Mouse (Mus musculus): ENCODE measurements around the gene Mllt3. TPM values are rescaled to one million over a fixed set of nuclear protein-coding genes. Genes with fewer than 3 reads are reported as not detected.
A peak's percentile ranks its signal among the peaks of the same experiment; 100 is the strongest.

Mllt3 gene
- polyA plus RNA-seq, 1 experiment from 2014 or later = 130 TPM

DNA sequence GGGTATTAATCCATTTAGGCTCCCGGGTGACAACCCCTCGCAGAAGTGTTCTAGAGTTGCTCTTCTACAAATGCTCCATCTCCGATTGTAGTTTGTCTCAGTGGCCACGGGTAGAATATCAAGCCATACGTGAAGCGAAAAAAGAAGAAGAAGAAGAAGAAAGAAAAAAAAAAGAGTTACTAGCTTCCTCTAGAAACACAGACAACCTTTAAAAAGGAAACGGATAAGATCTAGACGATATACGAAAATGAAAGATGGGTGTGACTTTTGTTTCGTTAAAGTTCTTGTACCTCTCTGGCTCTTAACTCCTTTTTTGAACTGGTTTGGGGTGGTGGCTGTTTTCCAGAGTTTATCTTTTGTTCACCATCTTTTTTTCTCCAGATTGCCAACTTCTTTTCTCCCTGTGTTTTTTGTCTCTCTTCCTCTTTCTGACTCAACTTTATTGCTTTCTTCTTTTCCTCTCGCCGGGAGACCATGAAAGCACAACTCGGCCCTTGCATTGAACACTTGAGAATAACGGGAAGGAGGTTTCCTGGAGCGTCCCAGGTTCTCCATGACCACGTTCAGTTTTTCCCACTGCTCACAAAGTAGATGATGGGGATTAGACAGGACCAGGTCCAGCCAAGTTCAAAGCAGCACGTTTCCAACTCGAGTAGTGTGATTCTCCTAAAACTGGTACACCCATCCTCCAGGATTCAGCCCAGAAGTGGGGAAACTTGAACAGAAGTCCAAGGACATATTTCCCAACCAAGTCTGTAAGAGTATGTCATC lies 1.4 kb upstream of the Mllt3 start:
- H3K4me3 ChIP-seq (replicated peaks; ENCODE audit: low read length) = peak overlapping the region; percentile 95
- no peak overlapping the region for H3K9ac ChIP-seq (replicated peaks; ENCODE audit: low read depth, low read length)
- peak overlapping the region; percentile 87 for H3K4me2 ChIP-seq (ENCODE audit: low read length)
- H3K9me3 ChIP-seq (ENCODE audit: control insufficient read depth, low read length) = no peaks in the 10 kb centered on the region
- H3K27ac ChIP-seq (ENCODE audit: low read length) = no peak overlapping the region
- no peaks in the 10 kb centered on the region; the same call in 1 of the 2 replicates for H3K27me3 ChIP-seq (replicated peaks; ENCODE audit: control insufficient read depth, insufficient read depth, low read length)
- H3K4me1 ChIP-seq (replicated peaks; ENCODE audit: control insufficient read depth, insufficient read depth, low read length) = peaks cover 24% of the 10 kb centered on the region
- ATAC-seq = no peak
- 3% methylated on average over 18 of the region's 18 CpGs for WGBS
- H3K36me3 ChIP-seq (ENCODE audit: control insufficient read depth, insufficient read depth) = no peaks in the 10 kb centered on the region

DNA sequence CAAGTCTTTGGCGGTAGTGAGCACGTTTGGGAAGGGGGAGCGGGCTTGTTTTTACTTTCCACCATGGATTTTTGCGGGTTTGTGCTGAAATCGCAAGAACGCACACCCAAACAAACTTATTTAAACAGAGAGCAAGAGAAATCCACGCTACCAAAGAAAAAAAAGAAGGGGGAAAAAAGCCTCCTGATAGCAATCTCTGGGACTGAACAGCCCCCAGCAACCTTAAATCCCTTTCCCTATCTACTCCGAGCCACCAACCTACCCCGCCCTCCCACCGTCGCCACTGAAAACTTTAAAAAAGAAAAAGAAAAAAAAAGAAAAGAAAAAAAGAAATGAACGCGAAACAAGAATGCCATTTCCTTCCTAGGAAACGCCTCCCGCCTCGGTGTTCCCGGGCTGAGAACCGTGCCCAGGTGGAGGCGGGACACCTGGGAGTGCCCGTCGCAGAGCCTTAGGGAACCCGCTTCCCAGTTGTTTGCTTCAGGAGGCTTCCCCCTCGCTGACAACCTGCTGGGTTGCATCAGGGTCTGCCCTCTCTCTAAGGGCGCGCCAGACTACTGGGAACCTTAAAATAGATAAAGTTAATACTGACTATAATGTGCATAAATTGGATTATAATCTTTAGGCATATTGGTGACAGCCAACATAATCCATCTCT lies 694 bp upstream of the Mllt3 start:
- peaks cover 29% of the 10 kb centered on the region for H3K4me1 ChIP-seq (replicated peaks; ENCODE audit: control insufficient read depth, insufficient read depth, low read length)
- no peaks in the 10 kb centered on the region; the same call in 1 of the 2 replicates for H3K27me3 ChIP-seq (replicated peaks; ENCODE audit: control insufficient read depth, insufficient read depth, low read length)
- no peaks in the 10 kb centered on the region for H3K9me3 ChIP-seq (ENCODE audit: control insufficient read depth, low read length)
- H3K9ac ChIP-seq (replicated peaks; ENCODE audit: low read depth, low read length) = peak overlapping the region; percentile 92
- ATAC-seq = no peak
- peak overlapping the region; percentile 87 for H3K4me2 ChIP-seq (ENCODE audit: low read length)
- H3K27ac ChIP-seq (ENCODE audit: low read length) = no peak overlapping the region; the same call in 1 of the 2 replicates
- peak overlapping the region; percentile 95 for H3K4me3 ChIP-seq (replicated peaks; ENCODE audit: low read length)
- H3K36me3 ChIP-seq (ENCODE audit: control insufficient read depth, insufficient read depth) = no peaks in the 10 kb centered on the region
- under 1% methylated on average over 25 of the region's 25 CpGs for WGBS

DNA sequence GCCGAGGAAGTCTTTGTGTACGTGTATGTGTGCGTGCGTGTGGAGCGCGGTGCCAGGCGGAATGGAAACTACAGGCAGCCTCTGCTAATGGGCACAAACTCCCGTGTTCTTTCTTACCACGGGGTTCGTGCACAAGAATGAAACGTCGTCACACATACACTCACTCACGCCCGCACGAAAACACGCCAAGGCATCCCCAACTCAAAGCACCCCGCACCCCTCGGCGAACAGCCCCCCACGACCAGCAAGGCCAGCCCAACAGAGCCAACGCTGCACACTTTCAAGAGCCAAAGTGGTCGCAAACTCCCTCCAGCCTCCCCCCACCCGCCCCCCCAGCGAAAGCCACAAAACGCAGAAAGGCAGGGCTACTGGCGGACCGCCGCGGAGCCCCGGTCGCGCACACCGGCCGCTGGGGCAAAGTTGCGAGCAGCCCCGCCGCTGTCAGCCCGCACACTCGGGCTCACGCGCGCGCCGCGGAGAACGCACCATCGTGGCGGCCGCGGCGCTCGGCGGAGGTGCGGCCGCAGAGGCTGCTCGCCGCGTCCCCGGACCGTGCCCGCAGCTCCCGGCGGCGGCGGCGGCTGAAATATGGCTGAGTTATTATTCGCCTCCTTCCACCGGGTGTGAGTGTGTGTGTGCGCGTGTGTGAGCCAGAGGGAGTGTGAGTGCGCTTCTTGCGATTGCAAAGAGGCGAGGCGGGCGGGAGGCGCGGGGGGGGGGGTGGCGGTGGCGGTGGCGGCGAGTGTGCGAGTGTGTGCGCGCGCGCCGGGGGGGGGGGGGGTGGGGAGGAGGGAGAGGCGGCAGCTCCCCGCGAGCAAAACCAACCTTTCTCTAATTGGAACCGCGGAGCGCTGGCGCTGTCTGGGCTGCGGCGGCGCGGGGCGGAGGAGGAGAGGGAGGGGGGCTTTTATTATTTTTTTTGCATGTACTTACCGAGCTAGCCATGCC lies 739 bp downstream of the Mllt3 start:
- ATAC-seq = peak; percentile 74
- H3K4me1 ChIP-seq (replicated peaks; ENCODE audit: control insufficient read depth, insufficient read depth, low read length) = peaks cover 36% of the 10 kb centered on the region
- H3K4me2 ChIP-seq (ENCODE audit: low read length) = peak overlapping the region; percentile 87
- under 1% methylated on average over 61 of the region's 100 CpGs for WGBS
- H3K27ac ChIP-seq (ENCODE audit: low read length) = peak overlapping the region; percentile 99
- no peaks in the 10 kb centered on the region for H3K9me3 ChIP-seq (ENCODE audit: control insufficient read depth, low read length)
- H3K27me3 ChIP-seq (replicated peaks; ENCODE audit: control insufficient read depth, insufficient read depth, low read length) = no peaks in the 10 kb centered on the region; the same call in 1 of the 2 replicates
- H3K4me3 ChIP-seq (replicated peaks; ENCODE audit: low read length) = peak overlapping the region; percentile 95
- H3K9ac ChIP-seq (replicated peaks; ENCODE audit: low read depth, low read length) = peak overlapping the region; percentile 92
- 0 out of 2 replicates have a peak, but pooled peaks cover 2% of the 10 kb centered on the region for H3K36me3 ChIP-seq (ENCODE audit: control insufficient read depth, insufficient read depth)

DNA sequence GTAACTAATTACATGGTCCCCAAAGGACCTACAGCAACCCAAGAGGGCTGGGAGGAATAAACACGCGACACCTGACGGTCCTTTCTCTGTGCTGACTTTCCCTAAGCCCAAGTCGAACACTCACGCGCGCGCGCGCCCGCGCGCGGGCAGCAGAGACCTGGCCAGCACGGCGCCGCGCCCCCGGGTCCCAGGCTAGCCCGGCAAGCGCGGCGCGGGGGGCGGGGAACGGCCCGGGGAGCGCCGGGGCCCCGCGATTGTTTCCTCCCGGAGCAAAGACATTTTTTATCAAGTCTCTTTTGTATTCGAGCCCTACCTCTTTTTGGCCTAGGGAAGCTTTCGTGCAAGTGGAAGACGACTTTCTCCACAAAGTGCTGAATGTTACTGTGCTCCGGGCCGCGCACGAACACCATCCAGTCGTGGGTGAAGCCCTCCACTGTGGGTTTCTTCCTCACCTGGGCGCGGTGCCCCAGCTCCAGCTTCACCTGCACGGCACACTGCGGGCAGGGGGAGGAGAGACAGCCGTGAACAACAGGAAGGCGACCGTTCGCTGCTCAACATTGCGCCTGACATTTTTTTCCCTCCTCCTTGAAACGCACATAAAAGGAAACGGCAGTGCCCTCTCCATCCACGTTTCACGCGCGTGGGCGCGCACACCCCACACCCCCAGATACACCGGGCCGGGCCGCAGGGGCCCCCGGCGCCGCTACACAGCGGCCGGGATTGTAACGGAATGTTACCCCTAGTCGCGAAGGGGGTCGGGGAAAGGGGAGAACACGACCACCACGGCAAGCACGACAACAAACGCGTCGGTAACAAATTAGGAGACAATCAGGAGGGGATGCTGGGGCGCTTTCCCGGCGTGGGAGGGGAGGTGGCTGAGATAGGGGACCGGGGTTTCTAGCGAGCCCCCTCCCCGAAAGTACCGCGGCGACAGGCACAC lies 1.7 kb downstream of the Mllt3 start:
- H3K27ac ChIP-seq (ENCODE audit: low read length) = peak overlapping the region; percentile 99
- ATAC-seq = no peak
- H3K4me2 ChIP-seq (ENCODE audit: low read length) = peak overlapping the region; percentile 75
- H3K27me3 ChIP-seq (replicated peaks; ENCODE audit: control insufficient read depth, insufficient read depth, low read length) = no peaks in the 10 kb centered on the region; the same call in 1 of the 2 replicates
- H3K36me3 ChIP-seq (ENCODE audit: control insufficient read depth, insufficient read depth) = peaks cover 4% of the 10 kb centered on the region
- H3K9ac ChIP-seq (replicated peaks; ENCODE audit: low read depth, low read length) = peak overlapping the region; percentile 92
- peaks cover 39% of the 10 kb centered on the region for H3K4me1 ChIP-seq (replicated peaks; ENCODE audit: control insufficient read depth, insufficient read depth, low read length)
- H3K9me3 ChIP-seq (ENCODE audit: control insufficient read depth, low read length) = no peaks in the 10 kb centered on the region
- WGBS = under 1% methylated on average over 76 of the region's 84 CpGs
- H3K4me3 ChIP-seq (replicated peaks; ENCODE audit: low read length) = peak overlapping the region; percentile 95

DNA sequence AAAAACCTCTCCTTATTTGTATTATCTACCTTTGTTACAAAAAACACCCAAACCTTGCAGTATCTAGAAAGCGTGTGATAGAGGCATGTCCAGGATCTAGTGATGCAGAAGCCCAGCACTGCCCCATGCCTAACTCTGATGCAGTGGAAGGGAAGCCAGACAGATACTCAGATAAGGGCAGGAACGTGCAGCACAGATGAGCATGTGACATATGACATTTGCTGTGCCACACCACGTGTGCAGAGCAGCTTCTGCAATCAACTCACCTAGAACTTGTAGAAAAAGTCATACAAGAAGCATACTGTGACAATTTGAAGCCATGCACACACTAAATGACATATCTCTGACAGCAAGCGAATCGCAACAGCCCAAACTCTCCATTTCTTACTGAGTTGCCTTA lies 9.6 kb downstream of the Mllt3 start:
- H3K9ac ChIP-seq (replicated peaks; ENCODE audit: low read depth, low read length) = no peak overlapping the region
- no peaks in the 10 kb centered on the region for H3K27me3 ChIP-seq (replicated peaks; ENCODE audit: control insufficient read depth, insufficient read depth, low read length)
- H3K4me3 ChIP-seq (replicated peaks; ENCODE audit: low read length) = no peak overlapping the region
- peaks cover 19% of the 10 kb centered on the region for H3K4me1 ChIP-seq (replicated peaks; ENCODE audit: control insufficient read depth, insufficient read depth, low read length)
- WGBS = 84% methylated on average over 5 of the region's 5 CpGs
- peaks cover 12% of the 10 kb centered on the region for H3K36me3 ChIP-seq (ENCODE audit: control insufficient read depth, insufficient read depth)
- H3K9me3 ChIP-seq (ENCODE audit: control insufficient read depth, low read length) = no peaks in the 10 kb centered on the region
- H3K27ac ChIP-seq (ENCODE audit: low read length) = no peak overlapping the region
- H3K4me2 ChIP-seq (ENCODE audit: low read length) = no peak overlapping the region
- ATAC-seq = no peak

DNA sequence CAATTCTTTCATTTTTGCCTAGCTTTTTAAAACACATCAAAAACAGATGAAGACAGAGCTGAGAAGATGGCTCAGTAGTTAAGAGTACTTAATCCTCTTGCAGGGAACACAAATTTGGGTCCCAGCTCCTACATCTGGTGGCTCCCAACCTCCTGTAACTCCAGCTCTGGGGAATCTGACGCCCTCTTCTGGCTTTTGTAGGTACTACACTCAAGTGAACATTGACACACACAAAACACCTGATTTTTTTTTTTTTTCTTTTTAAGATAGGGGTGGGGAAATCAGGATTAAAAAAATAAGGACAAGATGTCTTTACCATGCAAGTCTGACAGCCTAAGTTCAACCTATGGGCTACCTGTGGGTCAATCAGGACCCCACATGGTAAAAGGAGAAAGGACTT lies 10.5 kb downstream of the Mllt3 start:
- WGBS = 4% methylated on average over 1 of the region's 1 CpGs
- H3K27ac ChIP-seq (ENCODE audit: low read length) = no peak overlapping the region
- H3K36me3 ChIP-seq (ENCODE audit: control insufficient read depth, insufficient read depth) = peaks cover 10% of the 10 kb centered on the region
- no peaks in the 10 kb centered on the region for H3K9me3 ChIP-seq (ENCODE audit: control insufficient read depth, low read length)
- H3K4me3 ChIP-seq (replicated peaks; ENCODE audit: low read length) = no peak overlapping the region
- no peak overlapping the region for H3K4me2 ChIP-seq (ENCODE audit: low read length)
- no peak for ATAC-seq
- no peaks in the 10 kb centered on the region for H3K27me3 ChIP-seq (replicated peaks; ENCODE audit: control insufficient read depth, insufficient read depth, low read length)
- no peak overlapping the region for H3K9ac ChIP-seq (replicated peaks; ENCODE audit: low read depth, low read length)
- H3K4me1 ChIP-seq (replicated peaks; ENCODE audit: control insufficient read depth, insufficient read depth, low read length) = peaks cover 21% of the 10 kb centered on the region

DNA sequence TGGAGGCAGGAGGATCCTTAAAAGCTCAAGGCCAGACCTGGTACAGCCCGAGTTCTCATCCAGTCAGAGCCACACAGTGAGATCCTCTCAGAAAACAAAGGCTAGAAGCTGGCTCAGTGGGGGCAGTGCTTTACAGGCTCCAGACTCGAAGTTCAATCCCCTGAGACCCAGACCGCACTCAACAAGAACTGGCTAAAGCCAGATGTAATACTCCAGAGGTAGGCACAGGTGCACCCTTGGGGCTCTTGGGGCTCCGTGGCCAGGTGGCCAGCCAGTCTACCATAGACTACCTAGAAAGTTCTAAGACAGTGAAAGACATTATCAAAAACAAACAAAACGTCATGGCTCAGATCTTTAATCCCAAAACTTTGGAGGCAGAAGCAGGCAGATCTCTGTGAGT lies 12.7 kb downstream of the Mllt3 start:
- 65% methylated on average over 5 of the region's 5 CpGs for WGBS
- peak; percentile 19; the same call in 1 of the 2 replicates for ATAC-seq
- Histone ChIP-seq H3K4me3 (replicated peaks; ENCODE audit: low read length) (no peak overlapping the region), H3K4me2 (ENCODE audit: low read length) (no peak overlapping the region), H3K27ac (ENCODE audit: low read length) (no peak overlapping the region), H3K9me3 (ENCODE audit: control insufficient read depth, low read length) (no peaks in the 10 kb centered on the region), H3K27me3 (replicated peaks; ENCODE audit: control insufficient read depth, insufficient read depth, low read length) (no peaks in the 10 kb centered on the region), H3K36me3 (ENCODE audit: control insufficient read depth, insufficient read depth) (peaks cover 2% of the 10 kb centered on the region; the same call in 1 of the 2 replicates), H3K4me1 (replicated peaks; ENCODE audit: control insufficient read depth, insufficient read depth, low read length) (peaks cover 24% of the 10 kb centered on the region), H3K9ac (replicated peaks; ENCODE audit: low read depth, low read length) (no peak overlapping the region)

DNA sequence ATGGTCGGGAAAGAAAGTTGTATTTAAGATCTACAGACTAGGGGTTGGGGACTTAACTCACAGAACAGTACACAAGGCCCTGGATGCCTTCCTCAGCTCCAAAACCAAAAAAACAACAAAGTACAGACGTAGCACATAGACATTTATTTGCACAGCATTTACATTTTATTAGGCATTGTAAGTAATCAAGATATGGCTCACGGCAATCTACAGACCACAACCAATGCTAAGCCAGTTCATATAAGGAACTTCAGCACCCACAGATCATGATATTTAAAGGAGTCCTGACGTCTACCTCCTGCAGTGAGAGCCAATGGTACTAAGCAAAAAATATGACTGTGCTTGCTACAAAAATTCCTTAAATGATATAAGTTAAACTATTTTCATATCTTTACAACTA lies 13.5 kb downstream of the Mllt3 start:
- 80% methylated on average over 4 of the region's 4 CpGs for WGBS
- no peak overlapping the region for H3K9ac ChIP-seq (replicated peaks; ENCODE audit: low read depth, low read length)
- ATAC-seq = no peak
- H3K4me1 ChIP-seq (replicated peaks; ENCODE audit: control insufficient read depth, insufficient read depth, low read length) = peaks cover 31% of the 10 kb centered on the region
- no peak overlapping the region for H3K4me2 ChIP-seq (ENCODE audit: low read length)
- H3K4me3 ChIP-seq (replicated peaks; ENCODE audit: low read length) = no peak overlapping the region
- H3K27me3 ChIP-seq (replicated peaks; ENCODE audit: control insufficient read depth, insufficient read depth, low read length) = no peaks in the 10 kb centered on the region
- no peak overlapping the region for H3K27ac ChIP-seq (ENCODE audit: low read length)
- H3K9me3 ChIP-seq (ENCODE audit: control insufficient read depth, low read length) = no peaks in the 10 kb centered on the region
- H3K36me3 ChIP-seq (ENCODE audit: control insufficient read depth, insufficient read depth) = peaks cover 2% of the 10 kb centered on the region; the same call in 1 of the 2 replicates

All from forebrain, embryonic 16.5 days (tissue).